In genomic region chr3:34020382-34021258, GRCm38 (mm10) we compare ENCODE assay signal across 7 mouse cellular contexts. TPM values are rescaled to one million over a fixed set of nuclear protein-coding genes. Genes with fewer than 3 reads are reported as not detected.
A peak's percentile ranks its signal among the peaks of the same experiment; 100 is the strongest.
DNase-seq lines count a peak whose midpoint lies in the region; ATAC-seq and TF ChIP-seq lines count a peak whose summit lies in the region.

No protein-coding gene starts in this region.

- no peak for TF ChIP-seq CTCF in lung, postnatal 0 days (IDR thresholded peaks at IDR 0.05)

- H3K36me3 ChIP-seq in lung, embryonic 15.5 days = no peaks in the 10 kb centered on the region
- H3K36me3 ChIP-seq in embryonic facial prominence, embryonic 12.5 days = no peaks in the 10 kb centered on the region
- no peaks in the 10 kb centered on the region for H3K36me3 ChIP-seq in hindbrain, embryonic 16.5 days (ENCODE audit: control insufficient read depth, insufficient read depth, low read length)
- H3K36me3 ChIP-seq in lung, postnatal 0 days (ENCODE audit: insufficient read depth, low read length) = no peaks in the 10 kb centered on the region

- no peak for DNase-seq in lung, postnatal 25 days (ENCODE audit: low spot score)
- DNase-seq in R1 (ENCODE audit: low read depth, low spot score) = peak; percentile 74
- DNase-seq in lung, postnatal 0 days (ENCODE audit: low spot score) = peak; percentile 30
- peak; percentile 2 to 4 for DNase-seq in spleen, postnatal 36 days (ENCODE audit: low spot score in 2 of 2)

- H3K9ac ChIP-seq in lung, embryonic 15.5 days = peak overlapping the region; percentile 95
- H3K9ac ChIP-seq in embryonic facial prominence, embryonic 12.5 days = peak overlapping the region; percentile 100
- H3K9ac ChIP-seq in hindbrain, embryonic 16.5 days (ENCODE audit: low read depth, low read length) = peak overlapping the region; percentile 98
- peak overlapping the region; percentile 98 for H3K9ac ChIP-seq in lung, postnatal 0 days (replicated peaks; ENCODE audit: low read depth)

- no peaks in the 10 kb centered on the region for H3K9me3 ChIP-seq in lung, embryonic 15.5 days
- H3K9me3 ChIP-seq in embryonic facial prominence, embryonic 12.5 days = no peaks in the 10 kb centered on the region
- H3K9me3 ChIP-seq in hindbrain, embryonic 16.5 days (ENCODE audit: control insufficient read depth, low read length) = no peaks in the 10 kb centered on the region
- H3K9me3 ChIP-seq in lung, postnatal 0 days (ENCODE audit: low read length) = no peaks in the 10 kb centered on the region

- no peak for TF ChIP-seq EP300 in lung, postnatal 0 days (IDR thresholded peaks at IDR 0.05)

- H3K27me3 ChIP-seq in lung, embryonic 15.5 days = no peaks in the 10 kb centered on the region
- no peaks in the 10 kb centered on the region for H3K27me3 ChIP-seq in embryonic facial prominence, embryonic 12.5 days
- no peaks in the 10 kb centered on the region for H3K27me3 ChIP-seq in hindbrain, embryonic 16.5 days (replicated peaks; ENCODE audit: control insufficient read depth, insufficient read depth, low read length)
- H3K27me3 ChIP-seq in lung, postnatal 0 days (replicated peaks; ENCODE audit: insufficient read depth, low read length) = no peaks in the 10 kb centered on the region

- peak; percentile 58 for ATAC-seq in lung, embryonic 15.5 days (ENCODE audit: borderline replicate concordance, extremely low read depth, low FRiP score, low TSS enrichment)
- ATAC-seq in embryonic facial prominence, embryonic 12.5 days (ENCODE audit: insufficient number of reproducible peaks, insufficient read depth, low FRiP score, low TSS enrichment) = no peak; the same call in none of the 2 replicates
- ATAC-seq in hindbrain, embryonic 16.5 days = peak; percentile 56
- no peak for ATAC-seq in lung, postnatal 0 days

- WGBS in lung, embryonic 15.5 days = under 1% methylated on average over 43 of the region's 70 CpGs
- WGBS in embryonic facial prominence, embryonic 12.5 days = under 1% methylated on average over 42 of the region's 70 CpGs
- under 1% methylated on average over 36 of the region's 70 CpGs for WGBS in hindbrain, embryonic 16.5 days
- under 1% methylated on average over 45 of the region's 70 CpGs for WGBS in lung, postnatal 0 days

- peak overlapping the region; percentile 94 for H3K4me3 ChIP-seq in lung, embryonic 15.5 days
- H3K4me3 ChIP-seq in embryonic facial prominence, embryonic 12.5 days = peak overlapping the region; percentile 91
- peak overlapping the region; percentile 98 for H3K4me3 ChIP-seq in hindbrain, embryonic 16.5 days (ENCODE audit: low read length)
- H3K4me3 ChIP-seq in lung, postnatal 0 days (ENCODE audit: low read depth, low read length) = peak overlapping the region; percentile 99

- H3K4me1 ChIP-seq in lung, embryonic 15.5 days = peaks cover 14% of the 10 kb centered on the region
- peaks cover 3% of the 10 kb centered on the region; the same call in 1 of the 2 replicates for H3K4me1 ChIP-seq in embryonic facial prominence, embryonic 12.5 days
- H3K4me1 ChIP-seq in hindbrain, embryonic 16.5 days (ENCODE audit: control insufficient read depth, insufficient read depth, low read depth, low read length) = peaks cover 8% of the 10 kb centered on the region
- no peaks in the 10 kb centered on the region; the same call in 1 of the 2 replicates for H3K4me1 ChIP-seq in lung, postnatal 0 days (ENCODE audit: insufficient read depth, low read depth, low read length)

- H3K4me2 ChIP-seq in lung, embryonic 15.5 days = peak overlapping the region; percentile 88
- peak overlapping the region; percentile 65 for H3K4me2 ChIP-seq in embryonic facial prominence, embryonic 12.5 days (replicated peaks)
- peak overlapping the region; percentile 85 for H3K4me2 ChIP-seq in hindbrain, embryonic 16.5 days (ENCODE audit: low read length)
- peak overlapping the region; percentile 95 for H3K4me2 ChIP-seq in lung, postnatal 0 days (replicated peaks; ENCODE audit: low read depth, low read length)

- H3K27ac ChIP-seq in lung, embryonic 15.5 days = peak overlapping the region; percentile 88
- H3K27ac ChIP-seq in embryonic facial prominence, embryonic 12.5 days = peak overlapping the region; percentile 95
- H3K27ac ChIP-seq in hindbrain, embryonic 16.5 days (ENCODE audit: low read depth, low read length) = peak overlapping the region; percentile 91
- H3K27ac ChIP-seq in lung, postnatal 0 days (ENCODE audit: low read length) = peak overlapping the region; percentile 89

RNA-seq across cellular contexts. Expression of gene Fxr1, which starts 0.9 kb away (rescaled TPM):
- polyA plus RNA-seq in lung, embryonic 15.5 days (2015; fragmentation: Nextera tagmentation; extraction: Ambion mirVana) = 49.0 and 51.1 TPM in 2 replicates
- polyA plus RNA-seq in embryonic facial prominence, embryonic 12.5 days (2016; fragmentation: Nextera tagmentation; extraction: Ambion mirVana) = 61.4 and 69.2 TPM in 2 replicates
- 31.8 and 35.4 TPM in 2 replicates for polyA plus RNA-seq in hindbrain, embryonic 16.5 days (2015; fragmentation: Nextera tagmentation; extraction: Ambion mirVana)
- 27.9 and 32.1 TPM in 2 replicates for polyA plus RNA-seq in lung, postnatal 0 days (2015; fragmentation: Nextera tagmentation; extraction: Ambion mirVana)

Comparison
In these comparisons a context has a peak if more than half of its experiments do, and no peak if none do; other contexts are left out.
1. ATAC-seq: peak in lung, embryonic 15.5 days (single experiment) and hindbrain, embryonic 16.5 days (single experiment); none in embryonic facial prominence, embryonic 12.5 days (single experiment) and lung, postnatal 0 days (single experiment).
2. Peak in every context shown above with its lines, with median percentiles within 50 percentile points of each other: H3K27ac ChIP-seq, H3K4me2 ChIP-seq, H3K4me3 ChIP-seq and H3K9ac ChIP-seq.